In the genomic region with DNA sequence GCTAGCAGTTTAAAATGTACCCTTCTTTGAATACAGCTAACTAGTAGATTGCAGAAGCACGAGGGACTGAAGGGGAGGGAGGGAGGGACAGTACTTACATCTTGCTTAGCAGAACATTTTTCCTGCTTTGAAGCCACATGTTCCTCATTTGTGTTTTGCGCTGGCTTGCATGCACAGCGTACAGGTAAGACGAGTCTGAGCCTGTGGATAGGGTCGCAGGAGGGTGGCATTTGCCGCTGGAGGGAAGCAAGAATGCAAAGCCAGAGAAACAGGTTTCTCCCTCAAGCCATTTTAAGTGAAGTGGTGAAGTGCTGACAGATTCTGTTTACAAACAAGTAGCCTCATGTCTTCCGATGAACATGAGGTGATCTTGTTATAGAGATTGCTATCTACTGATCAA, we compare ENCODE assay signal across 22 mouse cellular contexts.
"Had no signal": no experiment of that assay in that cellular context is flagged by ENCODE, and none has a peak within 500 bp of the region (broad histone marks: within the 10 kb centered on the region; RNA-seq: fewer than 3 reads in every experiment).

No protein-coding gene starts in this region.

- H3K4me3 ChIP-seq: layer of hippocampus, adult 2 months; limb, embryonic 15.5 days; megakaryocyte, embryonic 14.5 days; midbrain, embryonic 10.5 days; midbrain, embryonic 13.5 days; myocyte; neural tube, embryonic 13.5 days; stomach, embryonic 15.5 days had no signal

- DNase-seq: kidney, adult 18-20 months; kidney, adult 9 months; kidney, postnatal 14 days; layer of hippocampus, adult 9-11 months; liver, postnatal 0 days; right cerebral cortex, postnatal 25 days; spleen, adult 18-20 months; thymus, adult 2 months; thymus, postnatal 14 days; thymus, postnatal 4 days had no signal

- H3K9me3 ChIP-seq: limb, embryonic 15.5 days; midbrain, embryonic 10.5 days; midbrain, embryonic 13.5 days; neural tube, embryonic 13.5 days; stomach, embryonic 15.5 days had no signal

- H3K27ac ChIP-seq: limb, embryonic 15.5 days; liver, embryonic 14.5 days; midbrain, embryonic 10.5 days; stomach, embryonic 15.5 days had no signal

- H3K4me2 ChIP-seq: limb, embryonic 15.5 days; liver, embryonic 11.5 days; lung, embryonic 14.5 days; midbrain, embryonic 13.5 days; neural tube, embryonic 13.5 days; stomach, embryonic 15.5 days had no signal

- H3K27me3 ChIP-seq: midbrain, embryonic 13.5 days; neural tube, embryonic 13.5 days; stomach, embryonic 15.5 days had no signal

- H3K9ac ChIP-seq: limb, embryonic 15.5 days; liver, embryonic 14.5 days; liver, postnatal 0 days; lung, embryonic 14.5 days; midbrain, embryonic 13.5 days; neural tube, embryonic 13.5 days; stomach, embryonic 15.5 days had no signal

- H3K36me3 ChIP-seq: limb, embryonic 15.5 days; midbrain, embryonic 10.5 days; midbrain, embryonic 13.5 days; neural tube, embryonic 13.5 days; stomach, embryonic 15.5 days had no signal

- ATAC-seq: liver, postnatal 0 days; lung, postnatal 0 days had no signal

- H3K4me1 ChIP-seq: megakaryocyte, embryonic 14.5 days; stomach, embryonic 15.5 days had no signal
